Mouse (Mus musculus) frontal cortex, adult 2 months (tissue): ENCODE results near the gene Gpr87. TPM values are rescaled to one million over a fixed set of nuclear protein-coding genes. Genes with fewer than 3 reads are reported as not detected.

ENCODE experiments used
- DNase-seq, 2 experiments: peaks; one replicate each; pipeline ENCODE4 v3.0.0; 2022; ENCODE audit warnings: low spot score in 1 of 2; ENCODE audit errors: extremely low spot score in 1 of 2
- polyA plus RNA-seq: library from polyadenylated mRNA; depleted of rRNA; stranded (reverse); fragments of >200 nt; gene quantifications from 2 replicates; pipeline ENCODE4 v1.2.3, GENCODE M21; 2012; rRNA removed

The Gpr87 gene
- polyA plus RNA-seq, 1 experiment = not detected

DNA sequence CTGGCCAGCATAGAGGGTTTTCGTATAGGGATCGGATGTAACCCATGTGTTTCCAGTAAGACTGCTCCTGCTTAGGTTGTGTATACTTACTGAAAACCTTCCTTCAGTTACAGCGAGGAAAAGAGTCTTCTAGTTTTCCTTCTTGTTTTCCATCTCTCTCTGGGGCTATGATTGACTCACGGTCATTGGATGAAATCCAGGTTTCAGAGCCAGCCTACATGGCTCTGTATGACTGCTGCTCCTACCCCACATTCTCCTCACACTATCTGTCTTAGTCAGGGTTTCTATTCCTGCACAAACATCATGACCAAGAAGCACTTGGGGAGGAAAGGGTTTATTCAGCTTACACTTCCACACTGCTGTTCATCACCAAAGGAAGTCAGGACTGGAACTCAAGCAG is 54.0 kb downstream of the Gpr87 start:
- DNase-seq = peak in 1 of 2 experiments; percentile 33

GRCm38 (mm10) chr3:59140115-59140514 is 54.8 kb downstream of the Gpr87 start:
- DNase-seq = no peak

- no peak for DNase-seq
These were observed 55.3 kb downstream of the Gpr87 start for GRCm38 (mm10) chr3:59139651-59140051.

DNA sequence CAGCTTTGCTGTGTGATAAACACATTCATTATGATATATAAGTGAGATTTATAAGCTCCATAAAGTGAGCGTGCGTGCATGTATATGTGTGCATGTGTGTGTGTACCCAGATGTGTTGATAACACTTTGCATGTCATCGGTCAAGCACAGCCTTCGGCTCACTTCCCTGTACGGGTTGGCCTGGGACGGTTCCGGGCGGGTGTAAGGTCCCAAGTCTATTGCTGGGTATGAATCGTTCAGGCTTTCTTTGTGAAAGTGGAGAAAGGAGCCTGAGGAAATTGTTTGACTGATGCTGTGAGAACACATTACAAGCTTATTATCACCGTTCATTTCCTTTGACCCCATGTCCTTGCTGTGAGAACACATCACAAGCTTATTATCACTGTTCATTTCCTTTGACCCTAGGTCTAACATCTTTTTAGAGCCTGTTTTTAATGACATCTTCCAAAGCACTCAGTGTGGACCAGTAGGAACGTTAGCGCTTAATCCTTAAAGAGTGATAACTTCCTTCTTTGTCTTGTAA is 55.9 kb downstream of the Gpr87 start:
- no peak for DNase-seq

- DNase-seq = no peak
These were observed 58.8 kb downstream of the Gpr87 start for GRCm38 (mm10) chr3:59135911-59136653.

- no peak for DNase-seq
These were observed 61.7 kb downstream of the Gpr87 start for GRCm38 (mm10) chr3:59133189-59133588.

DNA sequence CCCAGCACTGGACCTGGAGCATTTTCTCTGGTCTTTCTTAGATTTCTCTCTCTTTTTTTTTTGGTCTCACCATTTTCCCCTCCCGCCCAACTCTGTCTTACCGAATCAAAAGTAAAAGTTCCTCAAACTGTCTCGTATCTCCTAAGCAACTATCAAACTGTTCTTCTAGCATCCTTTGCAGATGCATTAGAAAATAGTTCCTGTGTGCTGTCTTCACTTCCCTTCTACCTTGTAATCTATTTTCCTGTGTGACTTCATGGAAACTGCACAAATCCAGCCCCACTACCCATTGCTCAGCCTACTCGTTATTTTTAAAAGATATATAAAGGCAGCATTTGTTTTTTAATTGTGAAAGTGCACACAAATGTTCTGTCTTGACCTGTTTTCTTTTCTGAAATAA is 62.9 kb downstream of the Gpr87 start:
- no peak for DNase-seq

- no peak for DNase-seq
These were observed 63.8 kb downstream of the Gpr87 start for GRCm38 (mm10) chr3:59131081-59131480.

GRCm38 (mm10) chr3:59130431-59130830 is 64.5 kb downstream of the Gpr87 start:
- DNase-seq = no peak

DNA sequence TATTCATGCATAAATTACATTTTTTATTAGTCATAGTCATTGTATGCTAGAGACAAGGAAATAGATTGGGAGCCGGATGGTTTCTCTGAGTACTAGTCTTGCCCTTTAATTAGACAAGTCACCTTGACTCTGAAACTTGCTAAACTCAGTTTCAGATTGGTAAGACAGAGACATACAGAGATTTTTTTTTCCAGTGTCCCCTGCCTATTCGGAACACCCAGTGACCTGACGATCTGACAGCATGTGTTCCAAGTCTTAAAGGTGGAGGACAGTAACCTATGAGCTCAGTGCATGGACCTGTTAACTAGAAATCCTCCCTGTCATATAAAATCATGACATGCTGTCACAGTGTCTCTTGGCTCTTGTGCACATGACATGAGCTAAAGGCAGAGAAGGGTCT is 65.4 kb downstream of the Gpr87 start:
- DNase-seq = no peak

Other genes starting within 250 kb of the Gpr87 start
- 10.2 and 11.5 TPM in 2 replicates for gene Med12l, start 189.3 kb downstream of the Gpr87 start, polyA plus RNA-seq
- gene Gpr171, start 93.3 kb downstream of the Gpr87 start, polyA plus RNA-seq = not detected in 2 replicates
- gene P2ry14, start 41.5 kb downstream of the Gpr87 start, polyA plus RNA-seq = 3.7 TPM in 2 replicates
- 10.6 and 18.0 TPM in 2 replicates for gene P2ry13, start 15.8 kb upstream of the Gpr87 start, polyA plus RNA-seq
- gene P2ry12, start 67.8 kb upstream of the Gpr87 start, polyA plus RNA-seq = 57.4 and 91.1 TPM in 2 replicates
- gene Igsf10, start 149.3 kb upstream of the Gpr87 start, polyA plus RNA-seq = 0.92 and 1.0 TPM in 2 replicates